Mouse (Mus musculus) adrenal gland, postnatal 10 days (tissue): ENCODE results near the gene B3galt6. TPM values are rescaled to one million over a fixed set of nuclear protein-coding genes. Genes with fewer than 3 reads are reported as not detected.

Experiments used
- DNase-seq: peaks from one replicate; pipeline ENCODE4 v3.0.0; 2021; ENCODE audit warnings: mixed read lengths
- long read RNA-seq, 2 experiments: library from polyadenylated mRNA; stranded (forward); transcript quantifications; one replicate each; pipeline ENCODE4 v2.0.0; 2021
- total RNA-seq, 2 experiments: library from RNA; stranded (reverse); gene quantifications; 2 replicates each; pipeline ENCODE4 v1.2.3; 2021

B3galt6 gene
- total RNA-seq, result 1 to 10 TPM; 5.7 to 6.1 TPM
- long read RNA-seq, experiment 1, transcript B3galt6-201 (1 exons, 3,184 nt), result major isoform, 67 of 67 reads
- long read RNA-seq, experiment 1, partial matches to known transcripts, result 0 of 67 reads
- long read RNA-seq, experiment 1, other reads (novel, unspliced or antisense), result 0 of 67 reads
- long read RNA-seq, experiment 2, transcript B3galt6-201 (1 exons, 3,184 nt), result major isoform, 18 of 18 reads
- long read RNA-seq, experiment 2, partial matches to known transcripts, result 0 of 18 reads
- long read RNA-seq, experiment 2, other reads (novel, unspliced or antisense), result 0 of 18 reads

DNA sequence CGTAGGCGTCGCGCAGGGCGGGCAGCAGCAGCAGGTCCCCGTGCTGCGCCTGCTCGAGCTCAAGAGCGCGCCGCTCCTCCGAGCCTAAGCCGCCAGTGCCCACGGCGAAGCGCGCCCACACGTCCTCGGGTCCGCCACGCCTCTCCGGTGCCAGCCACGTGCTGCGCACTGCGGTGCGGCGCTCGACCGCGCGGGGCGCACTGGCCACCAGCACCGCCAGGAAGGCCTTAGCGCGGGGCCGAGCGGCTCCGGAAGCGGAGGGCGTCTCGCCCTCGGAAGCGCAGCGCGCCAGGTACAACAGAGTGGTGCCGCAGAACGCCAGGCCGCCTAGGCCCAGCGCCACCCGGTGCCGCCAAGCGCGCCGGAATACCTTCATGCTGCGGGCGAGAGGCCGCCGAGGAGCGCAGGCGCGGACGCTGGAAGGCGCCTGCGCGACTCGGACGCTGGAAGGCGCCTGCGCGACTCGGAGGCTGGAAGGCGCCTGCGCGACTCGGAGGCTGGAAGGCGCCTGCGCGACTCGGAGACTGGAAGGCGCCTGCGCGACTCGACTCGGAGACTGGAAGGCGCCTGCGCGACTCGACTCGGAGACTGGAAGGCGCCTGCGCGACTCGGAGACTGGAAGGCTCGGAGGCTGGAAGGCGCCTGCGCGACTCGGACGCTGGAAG lies at the start of gene B3galt6, which contains the start of gene Sdf4:
TSS of gene B3galt6 (minus strand) at position 409 of the 665 bp plus-strand sequence.
TSS of gene Sdf4 (plus strand) at position 632 of the 665 bp plus-strand sequence.
- peak; percentile 86 for DNase-seq

DNA sequence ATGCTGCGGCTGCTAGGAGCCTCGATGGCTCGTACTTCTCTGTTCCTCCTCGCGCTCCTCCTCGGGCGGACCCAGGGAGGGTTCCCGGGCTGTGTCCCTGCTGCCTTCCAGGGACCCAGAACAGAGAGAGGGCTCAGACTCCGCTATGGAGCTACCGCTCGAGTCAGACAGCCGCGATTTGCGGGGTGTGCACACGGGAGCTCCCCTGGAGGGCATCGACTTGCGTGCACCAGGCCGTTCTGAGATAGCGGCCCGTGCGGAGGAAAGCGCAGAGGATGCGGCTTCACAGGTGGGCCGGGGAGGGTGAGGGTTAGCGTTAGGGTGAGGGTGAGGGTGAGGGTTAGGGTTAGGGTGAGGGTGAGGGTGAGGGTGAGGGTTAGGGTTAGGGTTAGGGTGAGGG lies 42.5 kb upstream of the B3galt6 start:
- no peak for DNase-seq

DNA sequence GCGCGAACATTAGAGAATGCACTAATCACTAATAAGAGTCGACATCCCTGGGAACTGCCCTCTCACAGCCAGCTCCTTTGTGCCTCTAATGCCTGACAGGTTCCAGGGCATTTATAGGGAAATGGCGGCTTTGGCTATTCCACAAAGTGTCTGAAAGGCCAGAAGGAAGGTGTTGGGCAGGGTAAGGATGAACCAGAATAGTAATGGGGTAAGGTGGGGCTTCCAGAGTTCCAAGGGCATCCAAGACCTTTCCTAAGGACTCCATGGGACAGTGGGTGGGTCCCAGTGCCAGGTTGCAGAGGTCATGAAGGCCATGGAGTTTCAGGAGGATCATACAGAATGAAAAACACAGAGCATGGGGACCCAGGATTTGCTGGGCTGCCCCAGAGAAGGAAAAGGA lies 41.9 kb upstream of the B3galt6 start:
- no peak for DNase-seq

DNA sequence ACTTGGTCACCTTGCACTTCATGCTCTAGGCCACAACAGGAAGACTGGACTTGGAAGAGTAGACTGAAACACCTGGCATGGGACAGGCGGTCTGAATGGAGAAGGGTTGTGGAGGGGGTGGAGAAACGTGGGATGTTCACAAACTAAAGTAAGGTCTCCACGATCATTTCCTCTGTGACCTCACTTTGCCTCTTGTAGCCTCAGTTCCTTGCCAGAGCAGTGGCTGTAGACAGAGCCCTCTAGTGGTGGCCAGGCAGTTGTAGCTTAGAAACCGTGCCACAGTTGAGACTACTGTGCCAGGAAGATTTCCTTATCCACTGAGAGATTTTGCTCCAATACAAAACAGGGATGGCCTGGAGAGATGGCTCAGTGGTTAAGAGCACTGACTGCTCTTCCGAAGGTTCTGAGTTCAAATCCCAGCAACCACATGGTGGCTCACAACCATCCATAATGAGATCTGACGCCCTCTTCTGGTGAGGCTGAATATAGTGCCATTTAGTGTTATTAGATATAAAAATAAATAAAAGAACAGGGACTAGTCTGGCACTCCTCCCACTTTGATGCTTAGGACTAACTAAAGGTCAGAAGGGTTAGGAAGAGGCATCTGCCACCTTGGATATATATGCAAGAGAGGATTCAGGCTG lies 41.1 kb upstream of the B3galt6 start:
- DNase-seq, result peak; percentile 62

DNA sequence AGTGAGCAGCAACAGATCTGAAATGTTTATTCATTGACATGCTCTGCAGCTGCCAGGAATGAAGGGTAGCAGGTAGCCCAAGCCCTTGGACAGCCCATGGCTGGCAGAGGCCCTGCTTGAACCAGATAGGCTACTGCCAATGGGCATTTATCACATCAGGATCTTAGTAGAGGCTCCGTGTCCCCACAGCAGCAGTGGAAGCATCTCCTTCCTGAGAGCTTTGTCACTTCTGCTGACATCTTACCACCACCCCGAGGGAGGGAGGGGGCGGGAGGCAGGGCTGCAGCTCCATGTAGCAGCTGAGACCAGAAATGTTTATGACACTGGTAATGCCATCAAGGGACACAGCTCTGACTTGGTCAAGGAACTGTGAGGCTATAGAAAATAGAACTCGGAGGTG lies 40.4 kb upstream of the B3galt6 start:
- peak; percentile 26 for DNase-seq

DNA sequence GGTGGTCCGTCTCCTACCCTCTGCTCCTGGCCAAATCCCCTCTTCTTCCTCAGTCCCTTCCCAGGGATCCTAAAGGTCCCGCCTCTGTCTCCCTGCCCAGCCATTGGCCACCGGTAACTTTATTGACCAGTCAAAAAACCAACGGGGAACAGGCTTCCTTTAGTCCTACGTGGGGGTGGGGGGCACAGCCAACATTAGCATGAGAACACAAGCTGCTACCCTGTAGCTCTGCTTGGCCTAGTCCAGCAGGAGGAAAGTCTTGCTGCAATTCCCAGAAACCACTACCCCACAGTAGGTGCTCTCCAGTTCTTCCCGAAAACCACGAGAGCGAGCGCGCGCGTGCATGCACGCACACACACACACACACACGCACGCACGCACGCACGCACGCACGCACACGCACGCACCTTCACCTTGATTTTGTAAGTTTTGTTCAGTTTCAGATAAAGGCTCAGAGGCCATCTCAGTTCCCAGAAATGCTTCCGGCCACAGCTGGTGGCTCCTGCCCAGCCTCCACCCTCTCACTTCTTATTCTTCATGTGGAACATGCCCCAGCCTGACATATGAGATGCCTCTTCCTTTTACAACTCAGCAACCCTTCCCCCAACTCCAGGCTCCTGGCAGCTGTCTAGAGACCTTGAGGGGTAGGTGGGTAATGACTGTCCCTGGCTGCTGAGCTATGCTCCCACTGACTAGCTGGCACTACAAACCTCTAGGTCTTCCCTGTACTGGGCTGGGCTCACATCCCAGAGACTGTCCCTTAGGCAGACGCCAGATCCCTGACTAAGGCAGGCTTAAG lies 39.3 kb upstream of the B3galt6 start:
- DNase-seq, result peak; percentile 88

DNA sequence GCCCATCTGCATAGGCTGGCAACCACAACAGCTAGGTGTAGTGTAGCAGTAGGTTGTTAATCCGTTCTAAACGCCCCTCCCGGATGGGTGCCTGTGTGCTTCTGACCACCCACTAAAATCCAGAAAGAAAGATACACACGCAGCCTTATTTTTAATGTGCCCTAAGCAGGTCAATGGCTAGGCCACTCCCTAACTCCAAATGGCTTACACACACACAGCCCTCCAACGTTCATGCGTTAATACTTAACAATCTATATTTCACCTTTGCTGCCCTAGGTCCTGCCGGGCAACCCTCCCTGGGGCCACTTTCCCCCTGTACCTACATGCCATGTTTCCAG lies 38.8 kb upstream of the B3galt6 start:
- DNase-seq, result no peak

DNA sequence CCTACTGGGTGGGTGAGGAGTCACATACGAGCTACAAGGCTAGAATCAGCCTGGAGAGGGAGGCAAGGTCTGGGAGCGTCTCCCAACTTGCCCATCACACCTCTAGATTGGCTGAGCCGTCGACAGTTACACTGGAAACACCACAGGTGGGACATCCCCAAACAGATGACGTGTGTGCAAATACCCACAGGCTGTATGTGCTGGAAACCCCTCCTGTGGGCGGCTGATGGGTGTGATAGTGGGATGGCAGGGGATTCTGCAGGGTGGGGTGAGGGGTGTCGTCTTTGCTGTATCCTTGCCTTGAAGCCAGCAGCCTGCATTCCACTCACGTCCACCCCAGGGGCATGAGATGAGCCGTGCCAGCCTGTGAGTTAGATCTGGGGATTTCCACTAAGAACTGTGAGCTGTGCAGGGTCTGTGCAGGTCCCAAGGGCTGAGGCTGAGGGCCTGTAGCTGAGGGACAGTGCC lies 38.2 kb upstream of the B3galt6 start:
- no peak for DNase-seq

DNA sequence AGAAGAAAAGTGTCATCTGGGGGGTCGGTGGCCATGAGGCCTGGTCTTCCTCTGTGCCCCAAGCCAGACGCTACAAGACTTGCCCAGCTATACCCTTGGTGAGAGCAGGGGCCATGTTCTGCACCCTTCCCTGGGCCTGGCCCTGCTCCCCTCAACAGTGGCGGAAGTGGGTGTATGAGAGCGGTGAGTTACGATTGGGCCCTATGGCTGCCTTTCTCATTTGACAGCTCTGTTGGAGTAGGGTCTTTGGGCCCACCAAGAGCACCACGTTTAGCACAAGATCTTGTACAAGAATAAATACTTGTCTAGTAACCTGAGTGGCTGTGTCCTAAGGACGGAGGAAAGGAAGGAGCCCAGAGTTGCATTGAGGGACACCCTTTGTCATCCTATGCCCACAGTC lies 36.1 kb upstream of the B3galt6 start:
- no peak for DNase-seq

DNA sequence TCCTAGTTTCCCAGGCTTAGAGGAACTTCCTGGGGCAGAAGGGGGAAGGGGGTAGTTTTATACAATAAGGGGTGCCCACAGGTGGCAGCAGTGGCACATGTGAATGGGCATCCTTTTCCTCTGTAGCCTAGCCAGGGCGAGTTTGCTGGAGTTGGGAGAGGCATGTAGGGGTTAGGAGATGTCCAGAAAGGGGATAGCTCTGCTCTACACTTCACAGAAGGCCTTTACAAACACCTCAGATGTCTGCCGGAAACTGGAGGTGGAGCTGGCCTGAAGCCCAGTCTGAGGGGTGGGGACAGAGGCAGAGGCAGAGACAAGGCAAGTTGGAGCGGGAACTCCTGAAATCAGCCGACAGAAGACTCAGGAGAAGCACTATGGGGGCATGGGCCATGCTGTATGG lies 33.6 kb upstream of the B3galt6 start, which contains the start of gene Tnfrsf18:
TSS of gene Tnfrsf18 (plus strand) at position 152 of the 400 bp plus-strand sequence.
- peak; percentile 54 for DNase-seq

DNA sequence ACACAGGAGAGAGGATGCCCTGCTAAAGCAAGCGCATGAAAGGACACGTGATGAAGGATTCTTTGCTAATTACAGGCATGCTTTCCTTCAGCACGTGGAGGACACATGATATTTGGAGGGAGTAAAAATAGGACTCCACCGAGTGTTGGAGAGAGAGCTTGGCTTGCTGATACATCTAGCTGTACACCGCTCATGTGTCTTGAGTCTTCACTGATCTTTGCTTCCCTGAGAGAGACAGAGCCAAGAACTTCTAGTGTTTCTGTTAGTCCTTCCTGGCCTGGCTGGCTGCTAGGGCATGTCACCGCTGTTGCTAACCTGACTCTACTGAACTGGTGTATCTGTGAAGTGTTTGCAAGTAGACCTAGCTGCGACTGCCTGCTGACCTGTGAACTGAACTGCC lies 31.7 kb upstream of the B3galt6 start:
- no peak for DNase-seq

DNA sequence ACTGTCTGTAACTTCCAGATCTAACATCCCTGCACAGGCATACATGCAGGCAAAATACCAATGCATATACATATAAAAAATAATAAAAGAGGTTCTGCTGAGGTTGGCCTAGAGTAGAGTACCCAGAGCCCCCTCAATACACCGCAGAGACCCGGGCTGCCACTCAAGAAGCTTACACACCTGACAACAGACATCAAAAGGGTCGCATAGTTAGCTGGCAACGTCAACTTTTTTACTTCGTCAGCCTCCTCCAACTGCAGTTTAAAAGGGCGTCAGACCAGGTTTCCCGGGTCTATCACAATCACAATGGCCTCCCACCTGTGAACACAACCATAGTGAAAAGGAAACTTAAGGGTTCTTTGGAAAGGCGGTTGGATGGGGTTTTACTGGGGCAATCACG lies 31.1 kb upstream of the B3galt6 start:
- DNase-seq, result no peak

DNA sequence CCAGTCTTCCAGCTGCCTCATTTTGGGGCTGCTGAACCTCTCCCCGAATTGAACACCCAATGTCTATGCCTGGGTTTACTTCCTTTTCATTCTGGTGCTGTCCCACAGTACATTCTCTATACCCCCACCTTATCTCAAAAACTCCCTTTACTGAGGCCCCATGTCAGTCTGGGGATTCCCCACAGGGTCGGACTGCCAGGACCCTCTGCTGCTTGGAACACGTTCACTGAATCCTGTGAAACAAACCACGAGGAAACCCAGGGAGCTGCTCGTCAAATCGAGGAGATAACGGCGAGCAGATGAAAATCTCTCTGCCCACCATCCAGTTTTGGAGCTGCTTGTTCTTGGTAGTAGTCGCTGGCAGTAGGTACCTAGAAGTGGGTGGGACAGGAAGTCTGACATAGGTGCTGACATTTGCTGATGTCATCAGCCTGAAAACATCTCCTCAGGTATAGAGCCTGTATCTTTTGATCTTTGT lies 29.5 kb upstream of the B3galt6 start:
- DNase-seq, result no peak

DNA sequence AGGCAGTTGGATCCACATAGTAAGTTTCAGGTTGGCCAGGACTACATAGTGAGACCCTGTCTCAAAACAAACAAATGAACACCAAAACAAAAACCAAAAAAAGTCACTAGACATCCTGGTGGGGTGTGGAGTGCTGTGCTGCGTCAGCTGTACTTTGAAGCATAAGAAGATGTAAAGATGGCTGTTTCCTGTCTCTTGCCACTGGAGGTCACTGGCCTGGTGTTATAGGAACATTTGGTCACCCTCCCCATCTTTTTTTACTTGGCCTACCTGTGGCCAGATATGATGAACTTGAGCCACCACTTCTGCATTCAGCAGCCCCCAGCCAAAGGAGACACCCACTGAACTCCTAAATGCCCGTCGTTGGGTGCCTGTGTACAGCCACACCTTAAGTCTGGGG lies 28.9 kb upstream of the B3galt6 start:
- no peak for DNase-seq

DNA sequence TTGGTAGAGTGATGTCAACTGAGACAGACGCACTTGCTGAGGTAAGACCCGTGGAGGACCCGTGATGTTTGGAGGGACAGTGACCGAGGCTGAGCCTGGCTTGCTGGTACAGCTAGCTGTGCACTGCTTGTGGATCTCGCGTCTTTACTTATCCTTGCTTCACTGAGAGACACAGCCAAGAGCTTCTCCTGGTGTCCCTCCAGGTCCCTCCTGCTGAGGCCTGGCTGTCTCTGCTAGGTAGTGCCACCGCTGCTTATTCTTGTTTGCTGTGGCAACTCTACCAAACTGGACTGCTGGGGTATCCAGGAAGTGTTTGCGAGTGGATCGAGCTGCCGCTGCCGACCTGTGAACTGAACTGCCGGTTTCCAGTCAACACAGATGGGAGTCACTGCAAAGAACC lies 27.3 kb upstream of the B3galt6 start:
- no peak for DNase-seq

DNA sequence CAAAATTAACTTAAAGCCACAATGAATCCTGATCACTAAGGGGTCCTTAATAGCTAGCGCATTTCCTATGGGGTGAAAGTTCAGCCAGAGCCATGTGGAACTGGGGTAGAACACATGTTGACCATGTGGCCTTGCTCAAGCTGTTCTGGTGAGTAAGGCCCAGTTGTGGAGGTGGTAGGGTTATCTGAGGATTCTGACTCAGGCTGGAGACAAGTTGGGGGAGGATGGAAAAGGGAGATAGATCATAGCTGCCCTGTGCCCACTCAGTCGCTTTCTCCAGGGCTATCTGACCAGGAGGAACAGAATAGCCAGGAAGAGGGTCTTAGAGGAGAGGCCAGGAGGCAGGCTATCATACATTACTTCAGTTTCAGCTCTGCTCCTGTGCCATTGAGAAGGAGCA lies 22.0 kb upstream of the B3galt6 start:
- peak; percentile 30 for DNase-seq

DNA sequence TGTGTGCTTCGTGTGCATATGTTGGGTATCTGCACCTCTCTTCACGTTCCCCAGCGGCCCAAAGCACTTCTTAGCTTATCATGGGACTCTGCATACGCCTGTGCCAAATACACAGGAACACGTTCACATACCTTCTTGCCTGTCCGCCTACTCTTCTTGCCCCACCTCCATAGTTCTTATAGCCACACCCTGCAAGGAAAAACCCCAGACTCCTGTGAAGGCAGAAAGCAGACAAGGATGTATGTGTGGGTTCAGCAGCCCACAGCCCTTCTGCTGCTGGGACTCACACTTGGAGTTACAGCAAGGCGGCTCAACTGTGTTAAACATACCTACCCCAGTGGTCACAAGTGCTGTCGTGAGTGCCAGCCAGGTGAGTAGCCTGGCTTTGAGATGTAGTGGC lies 21.2 kb upstream of the B3galt6 start, which contains the start of gene Tnfrsf4:
TSS of gene Tnfrsf4 (plus strand) at position 207 of the 400 bp plus-strand sequence.
- DNase-seq, result no peak

DNA sequence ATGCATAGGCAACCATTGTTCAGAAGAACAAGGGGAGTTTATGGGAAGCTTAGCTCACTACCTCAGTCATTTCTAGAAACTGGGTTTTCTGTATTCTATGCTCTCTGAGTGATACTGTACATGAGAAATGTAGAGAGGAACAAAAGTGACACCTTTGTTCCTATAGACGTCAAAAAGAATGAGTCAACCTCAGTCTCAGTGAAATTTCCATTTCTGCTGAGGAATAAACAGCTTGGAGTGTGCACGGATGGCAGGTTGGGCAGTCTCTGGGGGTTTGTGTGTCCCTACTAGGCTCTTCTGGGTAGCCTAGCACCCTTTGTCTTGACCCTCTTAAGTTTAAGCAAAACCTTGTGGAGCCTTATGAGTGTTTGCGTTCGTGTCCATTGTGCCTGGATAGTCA lies 15.9 kb upstream of the B3galt6 start:
- no peak for DNase-seq

DNA sequence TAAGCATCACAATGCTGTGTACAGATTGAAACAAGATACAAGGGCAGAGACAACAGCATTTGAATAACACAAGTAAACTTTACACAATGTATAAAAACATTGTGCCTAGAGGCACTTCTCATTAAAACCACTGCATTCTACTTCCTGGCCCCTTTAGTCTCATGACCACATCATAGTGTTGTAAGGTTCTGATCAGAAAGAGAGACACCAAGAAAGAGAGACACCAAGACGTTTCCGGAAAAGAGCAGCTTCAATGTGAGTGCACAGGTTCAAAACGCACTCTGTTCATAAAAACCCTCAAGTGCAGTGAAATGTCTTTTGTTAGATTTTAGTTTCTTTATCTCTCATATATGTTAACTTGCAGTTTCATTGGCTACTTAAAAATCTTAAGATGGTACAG lies 11.7 kb upstream of the B3galt6 start:
- no peak for DNase-seq

DNA sequence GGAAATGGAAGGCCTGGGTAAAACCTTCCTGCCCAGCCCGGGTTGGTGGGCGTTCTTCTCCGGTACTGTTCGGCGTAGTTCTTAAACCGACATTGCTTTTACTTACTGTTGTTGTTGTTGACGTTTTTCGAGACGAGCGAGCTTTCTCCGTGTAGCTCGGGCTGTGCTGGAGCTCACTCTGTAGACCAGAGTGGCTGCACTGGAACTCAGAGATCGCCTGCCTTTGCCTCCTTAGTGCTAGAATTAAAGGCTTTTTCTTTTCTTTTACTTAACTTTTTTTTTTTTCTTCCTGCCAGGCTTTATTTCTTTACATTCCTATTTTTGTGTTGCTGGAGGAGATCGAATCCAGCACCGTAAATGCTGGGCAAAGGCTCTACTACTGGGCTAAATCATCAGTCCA lies 1.2 kb upstream of the B3galt6 start:
- DNase-seq, result no peak

DNA sequence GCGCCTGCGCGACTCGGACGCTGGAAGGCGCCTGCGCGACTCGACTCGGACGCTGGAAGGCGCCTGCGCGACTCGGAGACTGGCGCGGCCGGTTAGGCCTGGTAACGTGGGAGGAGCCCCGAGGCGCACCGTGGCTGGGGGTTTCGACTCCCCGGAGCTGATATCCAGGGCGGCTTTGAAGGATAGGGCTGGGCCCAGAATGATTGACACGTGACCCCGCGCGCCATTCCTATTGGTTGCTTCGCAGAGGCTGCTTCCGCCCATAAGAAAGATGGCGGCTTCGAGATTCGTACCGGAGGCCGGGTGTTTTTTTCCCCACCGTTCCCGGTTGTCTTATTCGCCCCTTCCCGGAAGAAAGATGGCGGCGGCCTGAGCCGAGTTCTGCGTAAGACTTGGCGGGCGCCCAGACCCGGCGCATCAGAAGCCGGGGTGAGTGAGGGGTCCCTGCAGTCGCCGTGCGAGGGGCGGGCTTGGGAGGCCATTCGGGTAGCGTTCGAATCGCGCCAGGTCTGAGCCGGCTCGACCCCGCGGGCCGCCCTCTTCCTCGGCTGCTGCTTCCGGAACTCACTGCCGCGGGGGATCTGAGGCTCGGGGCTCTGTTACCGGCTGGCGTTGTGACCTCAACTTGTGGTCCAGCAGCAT lies 578 bp upstream of the B3galt6 start:
- DNase-seq, result peak; percentile 97

DNA sequence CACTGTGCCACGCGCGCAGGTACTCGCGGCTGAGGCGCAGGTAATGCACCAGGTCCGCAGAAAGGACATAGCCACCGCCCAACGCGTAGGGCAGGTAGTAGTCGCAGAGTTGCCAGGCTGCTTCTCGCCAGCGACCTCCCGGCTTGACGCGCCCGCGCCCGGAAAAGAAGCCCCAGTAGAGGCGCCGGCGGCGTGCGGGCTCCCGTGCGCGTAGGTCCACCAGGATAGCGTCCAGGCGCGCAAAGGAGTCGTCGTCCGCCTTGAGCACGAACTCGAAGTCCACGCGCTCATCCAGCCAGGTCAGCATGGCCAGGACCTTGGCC lies 580 bp downstream of the B3galt6 start:
- DNase-seq, result no peak
